Mouse (Mus musculus) heart, postnatal 0 days (tissue): ENCODE data around the gene Srpk2. TPM values are rescaled to one million over a fixed set of nuclear protein-coding genes. Genes with fewer than 3 reads are reported as not detected.

Source experiments
- ATAC-seq: fragments of 200-750 bp; cut with Nextera tagmentation; 2 replicates; pipeline ENCODE4 v1.8.0; 2017; ENCODE audit warnings: low read depth, moderate number of reproducible peaks, moderate library complexity; ENCODE audit not compliant: insufficient read depth
- DNase-seq: peaks from one replicate; pipeline ENCODE4 v3.0.0-alpha.2; 2016; ENCODE audit warnings: low spot score
- H3K27ac ChIP-seq: fragments of 300-500 bp; sonication (generic); 2 replicates; pipeline ENCODE4 v1.5.1; 2014; ENCODE audit warnings: low read depth, mild to moderate bottlenecking
- H3K27me3 ChIP-seq: fragments of 300-500 bp; sonication (generic); 2 replicates; pipeline ENCODE4 v1.6.1; 2014; ENCODE audit warnings: low read length, mixed read lengths; ENCODE audit not compliant: control insufficient read depth, insufficient read depth
- H3K36me3 ChIP-seq: fragments of 300-500 bp; sonication (generic); replicated peaks from 2 replicates; pipeline ENCODE4 v1.6.1; 2014; ENCODE audit warnings: low read length, mixed read lengths; ENCODE audit not compliant: control insufficient read depth, insufficient read depth
- H3K4me1 ChIP-seq: fragments of 300-500 bp; sonication (generic); 2 replicates; pipeline ENCODE4 v1.6.1; 2014; ENCODE audit warnings: antibody characterized with exemption; ENCODE audit not compliant: control insufficient read depth, insufficient read depth
- H3K4me2 ChIP-seq: fragments of 300-500 bp; sonication (generic); 2 replicates; pipeline ENCODE4 v1.6.1; 2014; ENCODE audit warnings: low read depth, mild to moderate bottlenecking, low read length, moderate library complexity
- H3K4me3 ChIP-seq: fragments of 300-500 bp; sonication (generic); 2 replicates; pipeline ENCODE4 v1.5.1; 2014; ENCODE audit warnings: low read depth, low read length
- H3K9ac ChIP-seq: fragments of 300-500 bp; sonication (generic); replicated peaks from 2 replicates; pipeline ENCODE4 v1.6.1; 2014; ENCODE audit warnings: low read depth, low read length, mixed read lengths
- H3K9me3 ChIP-seq: fragments of 300-500 bp; sonication (generic); replicated peaks from 2 replicates; pipeline ENCODE4 v1.6.1; 2016; ENCODE audit warnings: low read length; ENCODE audit not compliant: control insufficient read depth
- CTCF ChIP-seq: IDR thresholded peaks from 2 replicates; pipeline ENCODE4 v1.5.1; 2016; ENCODE audit warnings: antibody characterized with exemption, control low read depth, low read depth
- EP300 ChIP-seq: IDR thresholded peaks from 2 replicates; pipeline ENCODE4 v1.6.1; 2016; ENCODE audit warnings: antibody characterized with exemption, low read depth
- WGBS: fragments of 180-500 bp; shearing (Covaris S2); extraction: QIAGEN DNeasy Blood & Tissue Kit; methylation state at CpG from one replicate; pipeline ENCODE4 v1.1.7; 2014; 5-methylcytosine and 5-hydroxymethylcytosine counted together
- polyA plus RNA-seq: library from polyadenylated mRNA; unstranded; fragments of >200 nt; fragmentation: Nextera tagmentation; extraction: Ambion mirVana; gene quantifications from 2 replicates; pipeline ENCODE4 v1.2.1, GENCODE M21; 2015
- total RNA-seq: library from RNA; depleted of rRNA; stranded (reverse); fragments of >200 nt; gene quantifications from 2 replicates; pipeline ENCODE4 v1.2.3, GENCODE M21; 2014; ENCODE audit warnings: low replicate concordance

Srpk2 gene
- total and polyA plus RNA-seq, 2 experiments from 2014 or later: 14.7 to 52.9 TPM

GRCm38 (mm10) chr5:23499257-23499656, 185.2 kb downstream of the Srpk2 start:
- Histone ChIP-seq H3K9me3 (no peaks in the 10 kb centered on the region), H3K4me2 (no peak overlapping the region), H3K9ac (no peak overlapping the region), H3K27me3 (no peaks in the 10 kb centered on the region), H3K36me3 (peaks cover 82% of the 10 kb centered on the region), H3K4me3 (no peak overlapping the region), H3K4me1 (no peaks in the 10 kb centered on the region), H3K27ac (no peak overlapping the region)
- DNase-seq: no peak
- no peak for ATAC-seq
- 90% methylated on average over 16 of the region's 16 CpGs for WGBS
- TF ChIP-seq CTCF (no peak), EP300 (no peak)

- peaks cover 86% of the 10 kb centered on the region for H3K36me3 ChIP-seq
- H3K9me3 ChIP-seq: no peaks in the 10 kb centered on the region
- ATAC-seq: no peak
- no peaks in the 10 kb centered on the region for H3K4me1 ChIP-seq
- no peak for DNase-seq
- 83% methylated on average over 10 of the region's 10 CpGs for WGBS
- H3K4me2 ChIP-seq: no peak overlapping the region
- no peak for TF ChIP-seq EP300
- no peak for TF ChIP-seq CTCF
- no peak overlapping the region for H3K4me3 ChIP-seq
- H3K27ac ChIP-seq: no peak overlapping the region
- no peaks in the 10 kb centered on the region for H3K27me3 ChIP-seq
- no peak overlapping the region for H3K9ac ChIP-seq
Observed at GRCm38 (mm10) chr5:23497920-23498319, 186.5 kb downstream of the Srpk2 start.

- H3K36me3 ChIP-seq: peaks cover 86% of the 10 kb centered on the region
- no peak for ATAC-seq
- 89% methylated on average over 5 of the region's 5 CpGs for WGBS
- TF ChIP-seq EP300 (no peak), CTCF (no peak)
- DNase-seq: no peak
- H3K4me3 ChIP-seq: no peak overlapping the region
- no peak overlapping the region for H3K9ac ChIP-seq
- no peaks in the 10 kb centered on the region for H3K9me3 ChIP-seq
- no peak overlapping the region for H3K4me2 ChIP-seq
- H3K4me1 ChIP-seq: no peaks in the 10 kb centered on the region
- H3K27ac ChIP-seq: no peak overlapping the region
- no peaks in the 10 kb centered on the region for H3K27me3 ChIP-seq
Observed at GRCm38 (mm10) chr5:23496933-23497332, 187.5 kb downstream of the Srpk2 start.

- Histone ChIP-seq H3K4me1 (no peaks in the 10 kb centered on the region), H3K9ac (no peak overlapping the region), H3K36me3 (peaks cover 85% of the 10 kb centered on the region), H3K27ac (no peak overlapping the region), H3K4me2 (no peak overlapping the region), H3K9me3 (no peaks in the 10 kb centered on the region), H3K4me3 (no peak overlapping the region), H3K27me3 (no peaks in the 10 kb centered on the region)
- 80% methylated on average over 3 of the region's 3 CpGs for WGBS
- no peak for TF ChIP-seq CTCF
- no peak for TF ChIP-seq EP300
- DNase-seq (no peak), ATAC-seq (no peak)
Observed at GRCm38 (mm10) chr5:23496396-23496795, 188.0 kb downstream of the Srpk2 start.

GRCm38 (mm10) chr5:23490797-23491196, 193.6 kb downstream of the Srpk2 start:
- peaks cover 87% of the 10 kb centered on the region for H3K36me3 ChIP-seq
- no peak overlapping the region for H3K4me2 ChIP-seq
- TF ChIP-seq EP300 (no peak), CTCF (peak; percentile 36)
- H3K27me3 ChIP-seq: no peaks in the 10 kb centered on the region
- no peak overlapping the region for H3K9ac ChIP-seq
- WGBS: 51% methylated on average over 2 of the region's 2 CpGs
- H3K27ac ChIP-seq: no peak overlapping the region
- H3K9me3 ChIP-seq: no peaks in the 10 kb centered on the region
- DNase-seq: no peak
- H3K4me3 ChIP-seq: no peak overlapping the region
- no peaks in the 10 kb centered on the region for H3K4me1 ChIP-seq
- no peak for ATAC-seq

- Histone ChIP-seq H3K4me3 (no peak overlapping the region), H3K27me3 (no peaks in the 10 kb centered on the region), H3K4me2 (no peak overlapping the region), H3K9me3 (no peaks in the 10 kb centered on the region), H3K36me3 (peaks cover 90% of the 10 kb centered on the region), H3K4me1 (no peaks in the 10 kb centered on the region), H3K9ac (no peak overlapping the region), H3K27ac (peak overlapping the region; percentile 53)
- TF ChIP-seq CTCF (no peak), EP300 (no peak)
- 49% methylated on average over 4 of the region's 4 CpGs for WGBS
- DNase-seq (no peak), ATAC-seq (peak; percentile 60; the same call in 1 of the 2 replicates)
Observed at GRCm38 (mm10) chr5:23489231-23489630, 195.2 kb downstream of the Srpk2 start.
